Mouse (Mus musculus): ENCODE results near the gene Npr2.

Npr2 gene

GRCm38 (mm10) chr4:43672070-43672469, 40.3 kb downstream of the Npr2 start:
- peak; percentile 92 to 96 for DNase-seq

DNA sequence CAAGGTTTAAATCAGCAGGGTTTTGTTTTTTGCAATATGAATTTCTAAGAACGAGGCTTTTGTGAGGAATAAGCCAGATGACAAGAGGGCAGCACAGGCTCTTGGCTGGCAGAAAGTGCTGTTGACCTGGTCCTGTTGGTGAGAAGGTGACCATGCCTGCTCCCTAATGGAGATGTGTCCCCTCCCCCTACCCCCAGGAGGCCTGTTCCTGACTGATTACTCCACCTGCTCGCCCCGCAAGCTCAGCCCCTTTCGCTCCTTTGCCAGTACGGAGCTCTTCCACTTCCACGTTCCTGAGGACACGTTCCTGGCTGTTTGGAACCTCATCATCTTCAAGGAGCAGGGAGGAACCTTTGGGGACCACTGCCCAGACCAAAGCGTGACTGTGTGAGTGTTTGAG, 42.0 kb downstream of the Npr2 start:
- DNase-seq = no peak

DNA sequence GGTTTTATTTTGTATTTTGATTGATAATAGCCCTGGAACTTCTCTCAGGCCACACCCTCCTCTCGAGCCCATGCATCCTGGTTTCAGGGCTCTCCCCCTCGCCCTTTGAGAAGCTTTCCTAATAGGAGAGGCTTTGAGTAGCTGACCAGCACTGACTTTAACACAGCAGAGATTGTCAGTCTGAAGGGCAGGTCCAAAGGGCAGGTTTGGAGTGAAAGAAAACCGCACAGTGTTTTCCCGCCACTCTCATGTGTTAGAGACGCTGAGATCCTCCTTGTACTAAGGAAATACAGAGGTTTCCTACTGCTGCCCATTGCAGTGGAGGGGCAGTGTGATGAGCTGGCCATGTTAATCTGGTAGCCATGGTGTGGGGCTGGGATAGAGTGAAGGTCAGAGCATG, 43.2 kb downstream of the Npr2 start:
- DNase-seq = no peak

DNA sequence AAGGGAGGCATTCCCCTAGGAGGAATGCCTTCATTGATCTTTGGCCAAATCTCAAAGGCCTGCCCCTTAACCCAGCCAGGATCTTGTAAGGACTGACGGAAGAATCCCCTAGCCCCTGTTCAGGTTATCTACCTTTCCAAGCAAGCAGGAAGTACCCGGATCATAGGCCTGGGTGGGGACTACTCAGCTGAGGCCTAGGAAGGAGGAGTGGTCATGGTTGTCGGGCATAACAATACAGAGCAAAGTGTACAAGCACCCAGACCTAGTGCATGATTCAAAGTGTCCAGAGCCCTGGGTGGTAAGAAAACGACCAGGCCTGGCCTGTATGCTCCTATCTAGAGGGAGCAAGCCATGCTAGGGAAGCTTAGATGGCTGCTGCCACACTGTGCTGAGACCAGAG, 43.9 kb downstream of the Npr2 start:
- no peak for DNase-seq

DNA sequence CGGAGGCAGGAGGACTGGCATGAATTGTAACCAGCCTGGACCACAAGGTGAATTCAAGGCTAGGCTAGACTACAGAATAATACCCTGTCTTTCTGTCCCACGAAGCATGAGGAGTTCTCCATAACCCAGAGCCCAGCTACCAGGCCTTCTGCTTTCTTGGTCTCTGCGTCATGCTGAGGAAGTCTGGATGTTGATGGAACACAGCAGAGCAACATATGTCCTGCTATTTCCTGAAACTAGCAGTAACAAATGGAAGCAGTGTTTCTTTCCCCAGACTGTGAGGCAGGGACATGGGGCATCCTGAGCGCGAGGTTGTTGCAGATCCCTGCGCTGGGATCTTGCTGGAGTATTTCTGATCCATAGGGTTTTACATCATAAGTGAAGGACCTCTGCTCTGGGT, 46.8 kb downstream of the Npr2 start:
- no peak for DNase-seq

DNA sequence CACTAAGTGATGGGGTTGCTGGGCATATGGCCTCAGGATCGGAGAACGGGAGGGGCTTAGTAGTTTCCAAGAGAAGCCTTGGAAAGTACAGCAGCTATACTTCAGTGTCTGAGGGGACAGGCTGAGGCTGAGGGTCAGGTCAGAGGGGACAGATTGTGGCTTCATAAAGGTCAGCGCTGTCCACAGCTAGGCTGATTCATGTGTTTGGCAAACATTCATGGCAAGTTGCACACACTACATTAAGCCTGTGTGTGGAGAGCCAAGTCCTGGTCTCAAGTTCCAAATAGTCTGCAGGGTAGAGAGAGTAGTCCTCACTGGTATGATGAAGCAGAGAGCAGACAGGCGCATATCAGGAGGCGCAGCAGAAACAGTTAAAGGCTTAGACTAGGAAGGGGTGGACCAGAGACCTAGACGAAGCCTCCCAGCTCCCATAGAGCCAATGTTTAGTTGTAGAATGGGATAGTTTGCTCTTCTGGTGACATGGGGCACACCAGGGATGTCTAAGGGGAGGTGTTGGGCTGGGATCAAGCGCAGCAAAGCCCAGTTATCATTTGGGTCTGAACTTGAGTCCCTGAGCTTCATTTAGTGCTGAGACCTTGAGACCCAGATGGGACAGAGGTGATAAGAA, 47.8 kb downstream of the Npr2 start:
- no peak for DNase-seq

DNA sequence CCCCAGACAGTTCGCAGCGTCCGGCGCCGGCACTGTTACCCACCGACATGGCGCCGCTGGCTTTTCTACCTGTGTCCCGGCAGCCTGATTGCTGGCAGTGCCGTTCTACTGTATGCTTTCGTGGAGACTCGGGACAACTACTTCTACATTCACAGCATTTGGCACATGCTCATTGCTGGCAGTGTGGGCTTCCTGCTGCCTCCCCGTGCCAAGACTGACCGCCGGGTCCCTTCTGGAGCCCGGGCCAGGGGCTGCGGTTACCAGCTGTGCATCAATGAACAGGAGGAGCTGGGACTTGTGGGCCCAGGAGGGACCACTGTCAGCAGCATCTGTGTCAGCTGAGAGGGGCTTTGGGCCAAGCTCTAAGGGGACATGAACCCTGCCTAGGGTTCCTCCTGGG, 58.3 kb downstream of the Npr2 start:
- DNase-seq = no peak

DNA sequence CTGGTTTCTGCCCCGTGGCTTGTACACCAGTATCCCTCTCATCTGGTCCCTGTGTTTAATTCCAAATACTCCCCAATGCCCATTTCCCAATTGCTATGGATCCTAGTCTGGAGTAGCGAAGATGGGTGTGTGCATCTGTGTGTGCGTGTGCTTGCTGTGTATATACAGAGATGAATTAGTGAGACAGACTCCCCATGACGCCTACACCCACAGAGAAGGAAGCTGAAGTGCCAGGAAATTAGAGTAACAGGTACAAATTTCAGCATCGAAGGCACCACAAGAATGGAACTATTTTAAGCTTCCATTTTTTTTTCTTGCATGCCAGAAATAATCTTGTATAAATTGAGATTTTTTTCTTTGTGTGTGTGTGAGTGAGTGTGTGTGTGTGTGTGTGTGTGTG, 59.3 kb downstream of the Npr2 start:
- DNase-seq = no peak

GRCm38 (mm10) chr4:43693806-43694241, 62.1 kb downstream of the Npr2 start:
- no peak for DNase-seq

DNA sequence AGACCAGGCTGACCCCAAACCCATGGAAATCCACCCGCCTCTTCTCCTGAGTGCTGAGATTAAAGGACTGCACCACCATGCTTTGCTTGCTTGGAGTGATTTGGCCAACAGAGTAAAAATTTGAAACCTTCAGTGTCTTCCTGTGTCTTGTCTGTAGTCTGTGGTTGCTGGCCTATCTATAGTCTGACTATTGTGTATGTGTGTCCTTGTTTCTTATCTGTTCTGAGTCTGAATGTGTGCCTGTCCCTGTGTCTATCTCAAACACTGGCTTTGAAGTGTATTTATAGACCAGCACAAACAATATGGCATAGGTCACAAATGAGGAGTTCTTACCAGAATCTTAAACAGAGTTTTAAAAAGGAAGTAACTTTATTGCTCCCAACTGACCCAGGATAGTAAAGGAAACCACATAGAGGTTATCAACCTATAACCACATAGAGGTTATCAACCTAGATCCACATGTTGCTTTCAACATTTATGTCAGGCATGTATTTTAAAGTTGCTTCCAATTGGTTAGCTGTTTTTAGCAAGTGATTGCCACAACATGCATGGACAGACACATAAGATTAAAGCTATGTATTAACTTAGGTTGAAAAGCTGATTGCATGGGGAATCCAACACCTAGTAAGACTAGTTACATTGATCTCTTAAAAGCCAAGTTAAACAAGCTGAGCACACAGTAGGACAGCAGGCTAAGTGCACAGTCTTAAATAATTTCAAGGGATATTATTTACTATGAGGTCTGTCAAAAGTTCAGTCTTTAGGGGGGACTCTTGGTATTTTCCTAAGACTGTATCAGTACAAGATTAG, 62.9 kb downstream of the Npr2 start:
- no peak for DNase-seq

GRCm38 (mm10) chr4:43695249-43695671, 63.5 kb downstream of the Npr2 start:
- DNase-seq = no peak

- peak; percentile 56 to 65 for DNase-seq
These were observed 64.8 kb downstream of the Npr2 start for GRCm38 (mm10) chr4:43696561-43696960.

- no peak for DNase-seq
These were observed 69.0 kb downstream of the Npr2 start, which contains the start of gene Olfr70 for GRCm38 (mm10) chr4:43700707-43701106. Gene Olfr70 (minus strand): TSS chr4:43700807.
